Mouse (Mus musculus): ENCODE measurements around the gene Pigc.

DNA sequence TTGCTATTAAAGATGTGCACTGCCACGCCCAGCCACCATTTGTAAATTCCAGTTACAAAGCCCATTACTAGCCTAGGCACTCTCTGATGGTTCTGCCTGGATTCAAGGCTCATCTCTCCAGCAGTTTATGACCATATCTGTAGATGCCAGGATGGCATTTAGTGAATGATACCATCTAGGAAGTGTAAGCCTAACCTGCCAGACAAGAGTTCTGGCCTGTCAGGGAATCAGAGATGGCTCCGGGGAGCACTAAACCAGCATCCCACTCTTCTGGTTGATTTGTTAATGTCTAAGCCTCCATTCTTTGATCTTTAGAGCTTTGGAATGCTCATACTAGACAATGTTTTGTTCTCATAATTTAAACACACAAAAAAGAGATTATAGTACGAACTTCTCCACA lies 44.7 kb upstream of the Pigc start:
- TF ChIP-seq HCFC1 (IDR thresholded peaks at IDR 0.05; ENCODE audit: borderline replicate concordance, insufficient read depth, low read length) (no peak), ZC3H11A (IDR thresholded peaks at IDR 0.05; ENCODE audit: borderline replicate concordance, low read depth, low read length) (no peak), MAFK (IDR thresholded peaks at IDR 0.05; ENCODE audit: insufficient read depth, low read depth, low read length) (no peak), ZNF384 (IDR thresholded peaks at IDR 0.05; ENCODE audit: low read depth, low read length) (no peak)

Measured in ES-E14 (cell line).